Mouse (Mus musculus) lung, postnatal 0 days (tissue): ENCODE data around the gene Cmip. TPM values are rescaled to one million over a fixed set of nuclear protein-coding genes. Genes with fewer than 3 reads are reported as not detected.

Source experiments
- ATAC-seq: fragments of 200-750 bp; cut with Nextera tagmentation; 2 replicates; pipeline ENCODE4 v1.8.0; 2017; ENCODE audit warnings: moderate library complexity
- DNase-seq: peaks from one replicate; pipeline ENCODE4 v3.0.0-alpha.2; 2016; ENCODE audit warnings: low spot score
- H3K27ac ChIP-seq: fragments of 300-500 bp; sonication (generic); 2 replicates; pipeline ENCODE4 v1.5.1; 2014; ENCODE audit warnings: antibody characterized with exemption, mild to moderate bottlenecking, low read length, mixed read lengths
- H3K27me3 ChIP-seq: fragments of 300-500 bp; sonication (generic); replicated peaks from 2 replicates; pipeline ENCODE4 v1.6.1; 2014; ENCODE audit warnings: low read length, mixed read lengths; ENCODE audit not compliant: insufficient read depth
- H3K36me3 ChIP-seq: fragments of 300-500 bp; sonication (generic); 2 replicates; pipeline ENCODE4 v1.6.1; 2014; ENCODE audit warnings: low read length, mixed read lengths; ENCODE audit not compliant: insufficient read depth
- H3K4me1 ChIP-seq: fragments of 300-500 bp; sonication (generic); 2 replicates; pipeline ENCODE4 v1.6.1; 2014; ENCODE audit warnings: antibody characterized with exemption, low read depth, low read length, mixed read lengths; ENCODE audit not compliant: insufficient read depth
- H3K4me2 ChIP-seq: fragments of 300-500 bp; sonication (generic); replicated peaks from 2 replicates; pipeline ENCODE4 v1.6.1; 2014; ENCODE audit warnings: low read depth, mild to moderate bottlenecking, low read length, moderate library complexity, mixed read lengths
- H3K4me3 ChIP-seq: fragments of 300-500 bp; sonication (generic); 2 replicates; pipeline ENCODE4 v1.5.1; 2014; ENCODE audit warnings: low read depth, low read length
- H3K9ac ChIP-seq: fragments of 300-500 bp; sonication (generic); replicated peaks from 2 replicates; pipeline ENCODE4 v1.6.1; 2014; ENCODE audit warnings: low read depth, mild to moderate bottlenecking
- H3K9me3 ChIP-seq: fragments of 300-500 bp; sonication (generic); 2 replicates; pipeline ENCODE4 v1.6.1; 2016; ENCODE audit warnings: low read length, mixed read lengths
- CTCF ChIP-seq: IDR thresholded peaks from 2 replicates; pipeline ENCODE4 v1.5.1; 2016; ENCODE audit warnings: antibody characterized with exemption, mild to moderate bottlenecking
- EP300 ChIP-seq: IDR thresholded peaks from 2 replicates; pipeline ENCODE4 v1.6.1; 2016; ENCODE audit warnings: antibody characterized with exemption, mild to moderate bottlenecking, control low read depth
- WGBS: fragments of 180-500 bp; shearing (Covaris S2); extraction: QIAGEN DNeasy Blood & Tissue Kit; methylation state at CpG from one replicate; pipeline ENCODE4 v1.1.7; 2014; 5-methylcytosine and 5-hydroxymethylcytosine counted together
- polyA plus RNA-seq: library from polyadenylated mRNA; unstranded; fragments of >200 nt; fragmentation: Nextera tagmentation; extraction: Ambion mirVana; gene quantifications from 2 replicates; pipeline ENCODE4 v1.2.1, GENCODE M21; 2015

Gene Cmip
- polyA plus RNA-seq, 1 experiment from 2014 or later, result 27.6 TPM

- ATAC-seq, result no peak
- no peaks in the 10 kb centered on the region for H3K27me3 ChIP-seq
- peaks cover 8% of the 10 kb centered on the region; the same call in 1 of the 2 replicates for H3K4me1 ChIP-seq
- 56% methylated on average over 11 of the region's 11 CpGs for WGBS
- H3K4me3 ChIP-seq, result no peak overlapping the region
- H3K4me2 ChIP-seq, result no peak overlapping the region
- no peak overlapping the region for H3K27ac ChIP-seq
- no peaks in the 10 kb centered on the region for H3K9me3 ChIP-seq
- no peak for DNase-seq
- no peak overlapping the region for H3K9ac ChIP-seq
- no peak for TF ChIP-seq CTCF
- TF ChIP-seq EP300, result no peak
- H3K36me3 ChIP-seq, result no peaks in the 10 kb centered on the region
Observed at GRCm38 (mm10) chr8:117344899-117345298, 88.0 kb downstream of the Cmip start.

- WGBS, result 82% methylated on average over 11 of the region's 11 CpGs
- no peak for TF ChIP-seq EP300
- TF ChIP-seq CTCF, result no peak
- Histone ChIP-seq H3K27ac (no peak overlapping the region), H3K27me3 (no peaks in the 10 kb centered on the region), H3K9me3 (no peaks in the 10 kb centered on the region), H3K4me1 (peaks cover 8% of the 10 kb centered on the region; the same call in 1 of the 2 replicates), H3K36me3 (no peaks in the 10 kb centered on the region), H3K9ac (no peak overlapping the region), H3K4me2 (no peak overlapping the region), H3K4me3 (no peak overlapping the region)
- DNase-seq (no peak), ATAC-seq (no peak)
Observed at GRCm38 (mm10) chr8:117345376-117345775, 88.5 kb downstream of the Cmip start.

- no peak overlapping the region for H3K4me2 ChIP-seq
- 64% methylated on average over 4 of the region's 4 CpGs for WGBS
- H3K36me3 ChIP-seq, result no peaks in the 10 kb centered on the region
- H3K4me1 ChIP-seq, result peaks cover 8% of the 10 kb centered on the region; the same call in 1 of the 2 replicates
- TF ChIP-seq CTCF (no peak), EP300 (no peak)
- no peak overlapping the region for H3K9ac ChIP-seq
- H3K27me3 ChIP-seq, result no peaks in the 10 kb centered on the region
- H3K27ac ChIP-seq, result no peak overlapping the region
- no peak for DNase-seq
- no peak overlapping the region for H3K4me3 ChIP-seq
- no peak for ATAC-seq
- no peaks in the 10 kb centered on the region for H3K9me3 ChIP-seq
Observed at GRCm38 (mm10) chr8:117347556-117347955, 90.7 kb downstream of the Cmip start.

- TF ChIP-seq CTCF, result no peak
- TF ChIP-seq EP300, result no peak
- H3K9ac ChIP-seq, result no peak overlapping the region
- no peak overlapping the region for H3K27ac ChIP-seq
- H3K4me2 ChIP-seq, result no peak overlapping the region
- H3K4me1 ChIP-seq, result peaks cover 4% of the 10 kb centered on the region; the same call in 1 of the 2 replicates
- DNase-seq (no peak), ATAC-seq (no peak)
- no peaks in the 10 kb centered on the region for H3K36me3 ChIP-seq
- H3K9me3 ChIP-seq, result no peaks in the 10 kb centered on the region
- 51% methylated on average over 11 of the region's 11 CpGs for WGBS
- H3K4me3 ChIP-seq, result no peak overlapping the region
- no peaks in the 10 kb centered on the region for H3K27me3 ChIP-seq
Observed at GRCm38 (mm10) chr8:117348718-117349394, 92.0 kb downstream of the Cmip start.

DNA sequence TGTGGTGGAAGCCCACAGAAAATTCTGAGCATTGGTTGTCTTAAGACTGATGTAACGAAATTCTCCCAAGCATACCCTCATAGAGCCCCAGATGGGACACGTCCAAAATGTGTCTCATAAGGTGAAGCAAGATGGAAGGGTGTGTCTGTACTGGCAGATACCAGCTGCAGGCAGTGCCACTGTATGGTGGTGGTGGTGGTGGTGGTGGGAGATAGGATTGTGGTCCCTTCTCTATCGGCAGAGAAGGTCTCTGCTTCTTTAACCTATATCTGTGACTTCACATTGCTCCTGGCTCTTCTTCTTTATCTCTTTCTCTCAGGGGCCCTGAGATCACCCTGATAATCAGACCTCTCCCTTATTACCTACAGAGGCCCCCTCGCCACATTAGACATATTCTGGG, 92.7 kb downstream of the Cmip start:
- Histone ChIP-seq H3K4me1 (peaks cover 1% of the 10 kb centered on the region; the same call in 1 of the 2 replicates), H3K27me3 (no peaks in the 10 kb centered on the region), H3K9me3 (no peaks in the 10 kb centered on the region), H3K27ac (no peak overlapping the region), H3K4me3 (no peak overlapping the region), H3K9ac (no peak overlapping the region), H3K4me2 (no peak overlapping the region), H3K36me3 (no peaks in the 10 kb centered on the region)
- ATAC-seq, result no peak
- WGBS, result 92% methylated on average over 4 of the region's 4 CpGs
- TF ChIP-seq CTCF, result no peak
- TF ChIP-seq EP300, result no peak
- DNase-seq, result no peak

DNA sequence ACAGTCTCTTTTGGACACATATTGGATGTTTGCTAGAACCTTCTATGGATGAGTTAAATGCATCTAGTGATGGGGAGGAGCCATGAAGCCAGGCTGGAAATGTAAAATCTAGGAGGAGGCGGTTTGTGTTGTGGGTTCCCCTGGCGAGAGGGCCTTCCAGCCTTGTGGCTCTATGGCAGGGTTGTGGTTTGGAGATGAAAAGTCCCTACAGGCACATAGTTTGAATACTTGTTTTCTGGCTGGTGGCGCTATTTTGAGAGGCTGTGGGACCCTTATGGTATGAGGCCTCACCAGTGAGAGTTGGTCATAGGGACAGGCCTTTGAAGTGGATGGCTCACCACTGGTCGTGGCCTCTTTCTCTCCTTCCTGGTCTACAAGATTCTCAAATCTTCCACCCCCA, 95.2 kb downstream of the Cmip start:
- H3K4me1 ChIP-seq, result no peaks in the 10 kb centered on the region; the same call in 1 of the 2 replicates
- ATAC-seq, result no peak
- no peaks in the 10 kb centered on the region for H3K36me3 ChIP-seq
- H3K4me2 ChIP-seq, result no peak overlapping the region
- H3K9me3 ChIP-seq, result no peaks in the 10 kb centered on the region
- no peak overlapping the region for H3K4me3 ChIP-seq
- DNase-seq, result no peak
- H3K27me3 ChIP-seq, result no peaks in the 10 kb centered on the region
- WGBS, result 86% methylated on average over 4 of the region's 4 CpGs
- H3K9ac ChIP-seq, result no peak overlapping the region
- H3K27ac ChIP-seq, result no peak overlapping the region
- TF ChIP-seq CTCF (no peak), EP300 (no peak)
